Mouse (Mus musculus) ES-E14 (cell line): ENCODE results near the gene Lpar2.

Experiments used
- CHD2 ChIP-seq: IDR thresholded peaks from 2 replicates; pipeline ENCODE4 v1.6.1; 2014; ENCODE audit warnings: mild to moderate bottlenecking, low read depth, low read length, inconsistent platforms
- MAFK ChIP-seq: IDR thresholded peaks from 2 replicates; pipeline ENCODE4 v1.6.1; 2014; ENCODE audit warnings: mild to moderate bottlenecking, low read depth, low read length, inconsistent platforms; ENCODE audit not compliant: insufficient read depth
- ZC3H11A ChIP-seq: IDR thresholded peaks from 2 replicates; pipeline ENCODE4 v1.6.1; 2012; ENCODE audit warnings: low read depth, mild to moderate bottlenecking, inconsistent platforms, low read length, borderline replicate concordance
- ZNF384 ChIP-seq: IDR thresholded peaks from 2 replicates; pipeline ENCODE4 v1.6.1; 2012; ENCODE audit warnings: low read depth, low read length, inconsistent platforms

DNA sequence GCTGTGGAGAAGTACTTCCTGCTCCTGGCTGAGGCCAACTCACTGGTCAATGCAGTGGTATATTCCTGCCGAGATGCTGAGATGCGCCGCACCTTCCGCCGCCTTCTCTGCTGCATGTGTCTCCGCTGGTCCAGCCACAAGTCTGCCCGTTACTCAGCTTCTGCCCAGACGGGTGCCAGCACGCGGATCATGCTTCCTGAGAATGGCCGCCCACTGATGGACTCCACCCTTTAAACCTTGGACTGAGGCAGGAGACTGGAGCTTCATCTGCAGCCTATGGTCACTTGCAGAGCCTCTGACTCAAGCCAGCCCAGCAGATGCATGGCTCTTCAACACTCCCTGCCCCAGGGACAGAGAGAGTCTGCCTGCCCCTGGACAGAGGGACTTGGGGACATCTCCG is 4.1 kb downstream of the Lpar2 start:
- TF ChIP-seq MAFK (no peak), ZNF384 (no peak), CHD2 (no peak), ZC3H11A (no peak)
